Mouse (Mus musculus): ENCODE measurements around the gene Ino80.
A peak's percentile ranks its signal among the peaks of the same experiment; 100 is the strongest.
"Not testable (repeated sequence)": the region's sequence is repeated elsewhere in the genome, so short reads cannot be mapped to it uniquely, and the experiment has no call there.

The Ino80 gene

DNA sequence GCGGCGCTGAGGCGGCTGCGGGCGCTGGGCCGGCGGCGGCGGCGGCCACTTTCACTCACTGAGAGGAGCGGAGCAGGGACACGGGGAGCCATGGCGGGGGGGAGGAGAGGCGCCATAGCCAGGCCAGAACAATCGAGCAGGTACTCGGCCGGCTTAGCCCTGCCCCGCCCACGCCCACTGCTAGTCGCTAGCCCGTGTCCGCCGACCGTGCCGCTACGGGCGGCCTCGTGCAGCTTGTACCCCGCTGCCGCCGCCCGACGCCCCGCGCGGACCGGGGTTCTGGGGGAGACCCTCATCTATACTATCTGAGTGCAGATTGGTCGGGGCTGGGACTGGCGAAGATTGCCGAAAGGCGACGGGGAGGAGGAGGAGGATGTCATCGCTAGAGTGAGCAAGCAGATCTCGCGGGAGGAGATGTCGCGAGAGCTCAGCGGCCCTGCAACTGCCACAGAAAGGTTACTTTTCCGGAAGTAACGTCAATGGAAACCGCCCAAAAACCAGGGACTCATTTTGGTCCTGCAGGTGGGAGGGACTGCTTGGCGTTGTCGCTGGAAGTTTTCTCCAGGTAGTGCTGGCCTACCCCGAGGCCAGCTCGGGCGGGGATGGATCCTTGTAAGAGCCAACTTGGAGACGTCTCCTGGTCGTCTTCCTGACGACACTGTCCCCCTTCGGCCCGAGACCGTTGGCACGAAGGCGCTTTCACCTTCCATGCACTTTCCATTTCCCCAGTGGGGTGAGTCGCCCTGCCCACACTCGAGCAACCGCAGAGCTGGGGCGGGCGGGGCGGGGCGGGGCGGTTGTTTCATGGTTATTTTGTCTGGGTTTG is at the start of gene Ino80:
Gene Ino80, minus strand, starts transcription at position 117 of the 826 bp plus-strand sequence.
- DNase-seq (ENCODE audit: low spot score) = peak; percentile 100

DNA sequence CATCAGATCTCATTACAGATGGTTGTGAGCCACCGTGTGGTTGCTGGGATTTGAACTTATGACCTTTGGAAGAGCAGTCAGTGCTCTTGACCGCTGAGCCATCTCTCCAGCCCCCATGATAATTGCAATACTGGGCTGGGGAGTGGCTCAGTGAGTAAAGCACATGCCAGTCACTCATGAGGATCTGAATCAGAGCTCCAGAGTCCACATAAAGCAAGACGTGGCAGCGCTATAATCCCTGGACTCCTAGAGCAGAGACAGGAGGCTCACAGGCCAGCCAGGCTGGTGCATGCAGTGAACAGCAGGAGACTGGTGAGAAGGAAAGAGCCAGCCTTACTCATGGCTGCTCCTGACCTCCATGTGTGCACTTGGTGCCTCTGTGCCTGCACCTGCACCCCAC is 47.9 kb upstream of the Ino80 start:
- DNase-seq (ENCODE audit: low spot score) = no peak

DNA sequence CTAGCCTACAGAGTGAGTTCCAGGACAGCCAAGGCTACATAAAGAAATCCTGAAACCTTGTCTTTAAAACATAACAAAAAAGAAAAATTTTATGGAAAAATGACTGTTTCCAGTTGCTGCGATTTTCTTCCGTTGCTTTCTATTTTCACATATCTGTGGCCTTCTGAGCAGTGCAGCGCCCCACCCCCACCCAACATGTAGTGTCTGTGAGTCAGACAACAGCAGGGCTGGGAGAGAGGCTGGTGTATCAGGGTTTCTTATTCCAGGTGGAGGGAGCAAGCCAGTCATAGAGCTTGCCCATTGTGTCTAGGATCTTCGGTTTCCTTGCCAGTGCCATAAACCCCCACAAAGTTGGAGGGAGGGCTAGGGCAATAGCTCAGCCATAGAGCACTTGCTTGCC is 46.3 kb upstream of the Ino80 start:
- DNase-seq (ENCODE audit: low spot score) = no peak

DNA sequence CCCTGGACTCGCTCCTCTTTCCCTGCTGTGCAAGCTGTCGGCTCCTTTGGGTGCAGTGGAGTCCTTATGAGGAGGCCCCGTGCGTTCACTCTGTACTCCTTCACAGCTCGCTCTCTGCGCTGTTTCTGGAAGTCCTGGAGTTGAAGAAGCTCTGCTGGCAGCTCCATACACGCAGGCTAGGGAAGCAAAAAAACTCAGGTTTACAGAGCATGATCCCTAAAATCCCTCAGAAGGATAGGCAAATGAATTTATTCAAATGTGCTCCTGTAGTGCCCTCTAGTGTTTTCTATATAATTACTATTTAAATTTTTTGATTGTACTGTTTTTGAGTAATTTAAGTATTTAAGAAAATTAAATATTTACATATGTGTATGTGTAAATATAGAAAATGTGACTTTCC is 43.1 kb upstream of the Ino80 start:
- DNase-seq (ENCODE audit: low spot score) = no peak

DNA sequence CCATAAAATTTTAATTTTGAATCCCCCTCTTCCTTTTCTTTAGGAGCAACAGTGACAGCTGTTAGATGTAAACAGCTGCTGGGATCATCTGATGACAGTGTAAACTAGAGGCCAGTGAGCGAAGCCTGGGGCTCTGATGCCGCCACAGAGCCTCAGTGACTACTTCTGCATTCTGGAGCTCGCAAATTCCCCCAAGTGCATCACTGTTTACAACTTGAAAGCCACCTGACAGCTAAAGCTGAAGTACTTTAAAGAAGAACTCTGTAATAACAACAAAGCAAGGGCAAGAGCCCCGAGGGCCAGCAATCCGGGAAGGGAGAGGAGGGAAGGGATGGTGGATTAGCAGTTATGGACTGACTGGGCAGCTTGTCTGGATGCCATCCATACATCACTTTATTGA is 39.3 kb upstream of the Ino80 start:
- no peak for DNase-seq (ENCODE audit: low spot score)

DNA sequence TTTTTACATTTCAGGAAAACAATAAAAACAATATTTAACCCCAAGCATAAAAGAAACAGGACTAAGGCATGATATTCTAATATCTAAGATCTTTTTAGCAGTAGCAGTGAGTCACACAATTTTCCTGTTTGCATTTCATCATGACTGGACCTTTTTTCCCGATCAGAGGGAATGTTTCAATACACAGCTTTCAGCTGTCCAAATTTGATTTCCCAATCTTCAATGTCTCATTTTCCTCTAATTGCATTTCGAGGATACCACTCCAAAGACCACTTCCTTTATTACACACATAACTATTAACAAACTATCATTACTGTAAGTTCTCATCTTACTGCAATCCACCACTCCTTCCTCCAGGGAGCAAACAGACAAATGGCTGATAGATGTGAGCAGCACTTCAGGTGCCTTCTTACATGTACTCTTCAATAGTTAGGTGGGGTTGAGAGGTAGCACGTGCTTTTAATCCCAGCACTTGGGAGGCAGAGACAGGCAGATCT is 36.6 kb upstream of the Ino80 start:
- no peak for DNase-seq (ENCODE audit: low spot score)

DNA sequence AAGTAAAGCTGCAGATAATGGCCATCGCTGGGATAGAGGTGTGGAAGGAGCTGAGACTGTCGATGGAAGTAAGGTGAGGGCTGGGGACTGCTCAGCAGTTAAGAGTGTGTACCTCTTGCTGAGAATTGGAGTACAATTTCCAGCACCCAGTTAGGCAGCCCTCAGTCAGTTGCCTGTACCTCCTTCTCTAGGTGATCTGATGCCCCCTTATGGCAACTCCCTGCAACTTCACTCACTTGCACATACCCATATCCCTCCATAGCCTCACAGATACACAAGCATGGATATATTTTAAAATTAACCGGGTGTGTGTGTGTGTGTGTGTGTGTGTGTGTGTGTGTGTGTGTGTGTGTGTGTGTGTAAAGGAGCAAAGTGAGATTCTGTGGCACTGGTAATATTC is 34.8 kb upstream of the Ino80 start:
- peak; percentile 21 for DNase-seq (ENCODE audit: low spot score)

DNA sequence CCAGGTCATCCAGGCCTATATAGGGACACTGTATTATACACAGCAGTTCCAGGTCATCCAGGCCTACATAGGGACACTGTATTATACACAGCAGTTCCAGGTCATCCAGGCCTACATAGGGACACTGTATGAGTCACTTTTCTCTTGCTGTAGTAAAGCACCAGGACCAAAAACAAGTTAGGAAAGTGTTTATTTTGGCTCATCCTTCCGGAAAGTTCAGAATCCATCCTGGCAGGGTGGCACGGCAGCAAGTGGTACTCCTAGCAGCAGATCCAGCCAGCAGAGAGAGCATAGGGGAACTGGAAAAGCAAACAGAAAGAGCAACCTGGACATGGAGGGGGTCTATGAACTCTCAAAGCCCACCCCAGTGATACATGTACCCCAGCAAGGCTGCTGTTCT is 33.4 kb upstream of the Ino80 start:
- no peak for DNase-seq (ENCODE audit: low spot score)

DNA sequence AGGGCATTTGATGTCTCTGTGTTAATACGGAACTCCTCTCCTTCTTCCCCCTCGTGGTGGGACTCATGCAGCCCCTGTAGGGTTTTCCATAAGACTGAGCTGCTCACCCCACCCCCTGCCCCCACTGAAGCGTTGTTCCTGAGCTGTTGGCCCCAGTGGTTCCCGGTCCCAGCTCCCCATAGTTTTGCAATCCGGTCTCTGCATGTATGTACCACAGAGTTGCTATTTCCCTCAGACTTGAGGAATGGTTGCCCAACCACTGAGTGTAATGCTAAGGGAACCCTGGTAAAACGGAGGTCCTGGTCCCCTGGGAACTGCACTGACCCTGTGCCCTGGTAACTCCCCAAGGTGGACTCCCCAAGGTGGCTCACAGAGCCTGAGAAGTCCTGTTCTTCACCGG is 31.0 kb upstream of the Ino80 start:
- not testable (repeated sequence) for DNase-seq (ENCODE audit: low spot score)

DNA sequence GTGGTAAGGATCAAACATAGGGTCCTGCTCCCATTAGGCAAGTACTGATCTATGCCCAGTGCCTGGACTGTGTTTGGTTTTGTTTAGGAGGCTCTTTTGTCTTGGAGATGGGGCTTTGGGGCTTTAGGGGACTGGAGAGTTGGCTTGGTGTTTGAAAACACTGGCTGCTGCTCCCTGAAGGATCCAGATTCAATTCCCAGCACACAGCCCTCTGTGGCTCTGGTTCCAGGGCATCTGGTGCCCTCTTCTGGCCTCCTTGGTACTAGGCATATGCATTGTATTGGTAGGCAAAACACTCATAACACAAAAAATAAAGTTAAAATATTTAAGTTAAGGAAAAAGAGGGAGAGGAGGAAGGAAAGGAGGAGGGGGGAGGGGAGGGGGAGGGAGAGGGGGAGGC is 29.6 kb upstream of the Ino80 start:
- DNase-seq (ENCODE audit: low spot score) = no peak

DNA sequence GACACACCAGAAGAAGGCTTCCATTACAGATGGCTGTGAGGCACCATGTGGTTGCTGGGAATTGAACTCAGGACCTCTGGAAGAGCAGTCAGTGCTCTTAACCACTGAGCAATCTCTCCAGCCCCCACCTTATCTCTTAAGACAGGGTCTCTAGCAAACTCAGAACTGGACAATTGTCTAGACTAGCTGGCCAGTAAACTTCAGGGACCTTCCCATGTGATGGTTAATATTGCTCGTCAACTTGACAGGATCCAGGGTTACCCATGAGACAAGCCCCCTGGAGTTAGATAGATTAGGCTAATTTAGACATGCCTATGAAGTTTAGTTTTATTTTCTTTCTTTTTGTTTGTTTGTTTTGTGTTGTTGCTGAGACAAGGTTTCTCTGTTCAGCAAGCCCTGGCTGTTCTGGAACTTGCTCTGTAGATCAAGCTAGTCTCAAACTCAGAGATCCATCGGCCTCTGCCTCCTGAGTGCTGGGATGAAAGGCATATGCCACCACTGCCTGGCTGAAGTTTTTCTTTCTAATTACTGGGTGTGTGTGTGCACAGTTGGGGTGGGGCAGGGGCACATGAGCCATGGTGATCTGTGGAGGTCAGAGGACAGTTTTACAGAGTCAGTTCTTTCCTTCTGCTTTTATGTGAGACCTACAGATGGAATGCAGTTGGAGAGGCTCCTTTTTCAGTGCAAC is 23.6 kb upstream of the Ino80 start:
- no peak for DNase-seq (ENCODE audit: low spot score)

DNA sequence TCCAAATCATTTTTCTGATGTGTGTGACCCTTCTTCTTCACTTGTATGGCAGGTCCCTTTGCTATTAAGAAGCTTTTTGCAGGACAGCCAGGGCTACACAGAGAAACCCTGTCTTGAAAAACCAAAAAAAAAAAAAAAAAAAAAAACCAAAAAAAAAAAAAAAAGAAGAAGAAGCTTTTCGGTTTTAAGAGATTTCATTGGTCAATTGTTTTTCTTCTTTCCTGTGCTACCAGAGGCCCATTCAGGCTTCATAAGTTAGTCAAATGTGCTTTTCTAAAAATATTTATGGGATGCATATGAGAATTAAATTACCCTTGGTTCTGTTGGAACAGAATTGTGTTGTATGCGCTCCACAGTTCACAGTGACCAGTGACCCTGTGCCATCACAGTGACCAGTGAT is 21.4 kb upstream of the Ino80 start:
- no peak for DNase-seq (ENCODE audit: low spot score)

DNA sequence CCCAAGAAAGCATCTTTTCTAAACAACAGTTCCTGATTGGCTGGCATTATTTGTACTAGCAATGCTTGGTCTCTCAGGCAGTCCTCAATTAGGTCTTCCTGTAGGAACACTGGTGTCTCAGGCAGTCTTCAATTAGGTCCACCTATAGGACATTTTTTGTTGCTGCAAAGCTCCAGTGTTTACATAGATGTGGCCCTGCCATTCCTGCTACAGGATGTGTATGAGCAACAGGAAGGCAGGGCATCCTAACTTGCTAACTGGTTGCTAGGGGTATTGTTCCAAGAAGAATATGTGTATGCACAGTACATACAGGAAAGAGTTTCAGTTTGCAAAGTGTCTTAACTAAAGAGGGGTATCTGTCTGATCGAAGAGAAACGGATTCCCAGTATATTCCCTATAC is 18.6 kb upstream of the Ino80 start:
- DNase-seq (ENCODE audit: low spot score) = no peak

DNA sequence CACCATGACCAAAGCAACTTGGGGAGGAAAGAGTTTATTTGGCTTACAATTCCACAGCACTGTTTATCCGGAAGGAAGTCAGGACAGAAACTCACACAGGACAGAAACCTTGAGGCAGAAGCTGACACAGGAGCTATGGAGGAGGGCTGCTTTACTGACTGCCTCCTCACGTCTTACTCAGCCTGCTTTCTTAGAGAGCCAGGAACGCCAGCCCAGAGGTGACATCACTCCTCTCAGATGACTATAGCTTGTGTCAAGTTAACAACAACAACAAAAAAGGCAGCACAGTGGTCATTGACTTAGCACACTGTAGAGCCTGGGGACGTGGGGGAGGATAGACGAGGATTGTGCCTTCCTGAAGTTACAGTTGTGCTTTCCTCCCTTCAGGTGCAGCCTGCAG is 14.5 kb upstream of the Ino80 start:
- DNase-seq (ENCODE audit: low spot score) = no peak

DNA sequence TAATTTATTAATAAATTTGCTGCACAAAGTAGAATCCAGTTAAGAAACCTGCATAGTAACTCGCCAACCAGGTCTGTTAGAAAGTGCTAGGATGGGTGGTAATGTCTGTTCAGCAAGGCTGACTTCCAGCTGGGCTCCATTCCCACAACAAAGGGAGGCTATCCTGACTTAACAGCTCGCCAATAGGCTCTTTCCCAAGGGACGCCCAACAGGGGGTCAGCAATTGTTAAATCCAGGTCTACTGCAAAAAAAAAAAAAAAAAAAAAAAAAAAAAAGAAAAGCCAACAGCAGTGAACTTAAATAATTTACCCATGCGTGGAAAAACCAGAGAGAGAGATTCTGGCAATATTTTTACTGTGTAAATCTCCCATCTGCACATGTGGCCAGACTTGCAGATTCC is 9.0 kb upstream of the Ino80 start:
- DNase-seq (ENCODE audit: low spot score) = no peak

DNA sequence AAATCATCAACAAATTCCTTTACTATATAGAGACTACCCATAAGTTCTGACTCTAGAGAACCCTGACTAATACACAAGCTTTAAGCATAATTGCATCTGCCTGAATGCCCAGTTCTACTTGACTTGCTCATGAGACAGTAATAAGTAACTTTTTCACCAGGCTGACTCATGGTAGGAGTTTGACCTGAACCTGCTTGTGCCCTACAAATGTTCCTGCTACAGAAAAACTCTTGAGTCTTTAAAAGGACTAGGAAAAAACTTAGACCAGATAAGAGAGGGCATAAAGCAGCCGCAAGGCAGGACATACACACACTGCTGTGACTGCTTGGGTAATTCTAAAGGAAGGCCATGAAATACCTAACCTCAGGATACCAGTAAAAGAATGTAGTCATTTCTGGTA is 4.8 kb upstream of the Ino80 start:
- DNase-seq (ENCODE audit: low spot score) = no peak

DNA sequence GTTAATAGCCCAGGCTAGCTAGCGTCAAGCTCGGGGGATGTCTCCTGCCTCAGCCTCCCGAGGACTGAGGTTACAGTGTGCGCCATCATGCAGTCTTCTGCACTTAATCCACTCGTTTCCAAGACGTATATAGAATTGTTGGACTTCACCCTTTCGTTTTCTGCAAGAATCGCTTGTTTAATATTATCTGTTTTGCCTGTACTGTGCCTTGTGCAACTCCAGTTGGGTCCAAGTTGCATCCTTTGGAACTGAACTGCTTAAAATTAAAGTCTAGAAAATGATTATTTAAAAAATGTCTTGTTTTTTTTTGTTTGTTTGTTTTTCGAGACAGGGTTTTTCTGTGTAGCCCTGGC is 886 bp upstream of the Ino80 start:
- DNase-seq (ENCODE audit: low spot score) = no peak

DNA sequence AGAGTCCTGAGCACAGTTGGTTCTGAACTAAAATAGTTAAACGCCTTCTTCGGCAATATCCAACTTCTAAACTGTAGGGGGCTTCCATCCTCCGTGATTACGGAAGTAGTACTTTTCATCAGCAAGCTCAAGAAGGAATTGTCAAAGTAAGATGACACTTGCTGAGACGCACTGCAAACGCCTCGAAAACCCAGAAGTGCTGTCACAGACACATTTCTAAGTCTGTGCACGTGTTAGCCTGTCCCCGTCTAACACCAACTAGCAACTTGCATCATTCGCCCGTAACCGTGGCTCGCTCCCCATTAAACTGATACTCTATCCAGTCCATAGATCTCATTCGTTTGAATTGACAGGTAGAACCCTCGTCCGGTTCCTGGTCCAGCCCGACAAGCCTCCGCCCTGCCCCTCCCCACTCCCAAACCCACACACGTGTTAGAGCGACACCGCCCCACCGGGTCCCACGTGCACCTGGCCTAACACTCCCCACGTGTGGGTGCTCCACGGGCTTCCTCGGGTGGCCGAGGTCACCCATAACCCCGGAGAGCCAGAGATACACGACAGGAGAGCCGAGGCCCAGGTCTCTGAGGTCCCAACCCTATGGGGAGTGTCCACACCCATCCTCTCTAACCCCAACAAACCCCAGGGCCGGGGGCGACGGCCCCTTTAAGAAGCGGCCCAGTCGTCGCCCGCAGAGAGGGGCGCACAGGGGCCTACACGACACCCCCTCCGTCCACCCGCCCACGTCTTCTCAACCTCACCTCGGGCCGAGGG is 681 bp downstream of the Ino80 start:
- peak; percentile 87 for DNase-seq (ENCODE audit: low spot score)

DNA sequence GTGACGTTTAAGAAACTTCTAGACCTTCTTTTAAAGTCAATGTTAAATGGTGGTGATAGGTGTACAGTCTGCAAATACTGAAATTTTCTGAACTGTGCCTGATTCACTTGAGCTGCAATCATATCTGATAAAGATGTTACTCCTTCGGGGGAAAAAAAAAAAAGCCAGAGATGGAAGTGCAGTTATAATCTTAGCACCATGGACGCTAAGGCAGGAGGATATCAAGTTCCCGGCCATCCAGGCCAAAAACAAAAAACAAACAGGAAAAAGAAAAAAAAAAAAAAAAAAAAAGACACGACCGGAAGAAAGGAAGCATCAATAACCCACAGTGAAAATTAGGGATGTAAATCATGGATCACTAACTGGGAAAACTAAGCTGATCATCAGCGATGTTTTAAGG is 1.3 kb downstream of the Ino80 start:
- no peak for DNase-seq (ENCODE audit: low spot score)

DNA sequence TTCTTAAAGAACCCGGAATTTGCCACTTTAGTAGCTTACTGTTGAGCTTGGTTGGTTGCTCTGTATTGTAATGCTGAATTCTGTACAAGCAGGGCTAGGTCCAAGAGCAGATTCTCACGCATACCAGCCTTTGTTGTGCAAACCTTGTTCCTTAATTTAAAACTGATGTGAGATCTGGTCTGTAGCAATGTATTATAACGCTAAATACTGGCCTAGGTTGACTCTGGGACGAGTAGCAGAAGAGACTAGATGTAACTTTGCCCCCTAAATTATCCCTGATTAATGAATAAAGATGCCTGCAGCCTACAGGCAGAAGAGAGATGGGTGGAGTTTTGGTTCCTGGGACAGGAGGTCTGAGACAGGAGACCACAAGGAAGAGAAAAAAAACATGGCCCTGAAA is 13.5 kb downstream of the Ino80 start:
- DNase-seq (ENCODE audit: low spot score) = no peak

DNA sequence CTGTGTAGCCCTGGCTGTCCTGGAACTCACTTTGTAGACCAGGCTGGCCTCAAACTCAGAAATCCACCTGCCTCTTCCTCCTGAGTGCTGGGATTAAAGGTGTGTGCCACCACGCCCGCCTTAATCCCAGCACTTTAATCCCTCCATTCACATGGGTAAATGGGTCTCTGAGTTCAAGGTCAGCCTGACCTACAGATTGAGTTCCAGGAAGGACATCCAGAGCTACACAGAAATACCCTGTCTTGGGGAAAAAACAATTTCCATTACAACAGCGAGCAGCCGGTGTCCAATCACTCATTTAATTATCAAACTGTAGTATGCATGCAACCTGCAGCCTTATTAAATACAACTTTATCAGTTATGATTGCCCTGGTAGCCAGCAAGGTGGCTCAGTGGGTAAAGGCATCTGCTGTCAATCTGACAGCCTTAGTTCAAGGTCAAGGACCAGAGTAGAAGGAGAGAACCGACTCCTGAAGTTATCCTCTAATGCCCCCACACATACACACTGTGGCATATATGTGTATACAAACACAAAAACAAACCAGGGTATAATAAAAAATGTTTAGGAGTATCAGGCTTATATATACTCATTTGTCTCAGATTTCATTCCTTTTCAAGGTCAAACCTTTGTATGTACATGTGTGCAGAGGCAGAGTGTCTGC is 14.2 kb downstream of the Ino80 start:
- no peak for DNase-seq (ENCODE audit: low spot score)

DNA sequence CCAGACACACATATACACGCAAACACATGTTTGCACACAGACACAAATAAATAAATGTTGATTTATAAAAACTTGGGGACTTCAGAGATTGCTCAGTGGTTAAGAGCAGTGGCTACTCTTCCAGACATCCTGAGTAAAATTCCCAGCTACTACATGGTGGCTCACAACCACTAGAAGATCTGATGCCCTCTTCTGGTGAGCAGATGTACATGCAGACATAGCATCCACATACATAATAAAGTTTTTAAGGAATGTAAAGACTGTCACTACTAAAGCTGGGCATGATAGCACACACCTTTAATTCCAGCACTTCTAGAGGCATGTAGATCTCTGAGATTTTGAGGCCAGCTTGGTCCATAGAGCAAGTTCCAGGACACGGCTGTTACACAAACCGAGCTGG is 16.5 kb downstream of the Ino80 start:
- DNase-seq (ENCODE audit: low spot score) = no peak
